Mouse (Mus musculus) monocyte, adult 59 days (primary cell): ENCODE results near the gene P4ha3. TPM values are rescaled to one million over a fixed set of nuclear protein-coding genes. Genes with fewer than 3 reads are reported as not detected.

Experiments used
- total RNA-seq, 2 experiments: library from RNA; stranded (reverse); gene quantifications; one replicate each; pipeline ENCODE4 v1.2.4; 2023

P4ha3 gene
- not detected for total RNA-seq

DNA sequence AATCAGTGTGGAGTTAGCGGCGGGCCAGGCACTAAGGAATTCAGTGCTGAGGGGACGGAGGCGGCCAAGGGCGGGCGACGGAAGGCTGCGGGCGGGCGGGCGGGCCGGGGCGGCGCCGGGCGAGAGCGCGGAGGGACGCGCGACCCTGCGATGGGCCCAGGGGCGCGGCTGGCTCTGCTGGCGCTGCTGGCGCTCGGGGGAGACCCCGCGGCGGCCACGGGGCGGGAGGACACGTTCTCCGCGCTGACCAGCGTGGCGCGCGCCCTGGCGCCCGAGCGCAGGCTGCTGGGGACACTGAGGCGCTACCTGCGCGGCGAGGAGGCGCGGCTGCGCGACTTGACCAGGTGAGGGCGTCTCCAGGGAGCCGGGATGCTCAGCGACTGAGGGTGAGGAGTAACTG lies at the start of gene P4ha3:
Gene P4ha3, plus strand, starts transcription at position 138 of the 400 bp plus-strand sequence.

Other genes starting within 250 kb of the P4ha3 start
- gene Pold3, start 164.0 kb upstream of the P4ha3 start, total RNA-seq, result 10 to 100 TPM; 51.0 to 58.0 TPM
- 1 to 10 TPM; 2.2 to 4.0 TPM for gene Lipt2, start 126.2 kb upstream of the P4ha3 start, total RNA-seq
- 10 to 100 TPM; 73.2 to 87.7 TPM for gene Kcne3, start 109.0 kb upstream of the P4ha3 start, total RNA-seq
- 10 to 100 TPM; 11.4 to 13.1 TPM for gene Pgm2l1, start 58.1 kb upstream of the P4ha3 start, total RNA-seq
- gene C2cd3, start 86.7 kb downstream of the P4ha3 start, total RNA-seq, result 10 to 100 TPM; 28.7 to 42.0 TPM
- 10 to 100 TPM; 26.9 to 30.9 TPM for gene Ppme1, start 86.8 kb downstream of the P4ha3 start, total RNA-seq
- 1 to 10 TPM; 1.6 to 1.7 TPM for gene Ucp3, start 187.5 kb downstream of the P4ha3 start, total RNA-seq
- 1,000 to 10,000 TPM; 2,063 to 2,242 TPM for gene Ucp2, start 207.8 kb downstream of the P4ha3 start, total RNA-seq
- 1 to 10 TPM; 4.0 to 7.6 TPM for gene Dnajb13, start 229.4 kb downstream of the P4ha3 start, total RNA-seq